Mouse (Mus musculus): ENCODE data around the gene C1qtnf9. TPM values are rescaled to one million over a fixed set of nuclear protein-coding genes. Genes with fewer than 3 reads are reported as not detected.

Gene C1qtnf9
- 0.27 and 0.34 TPM in 2 replicates for polyA plus RNA-seq (2012; rRNA removed)

DNA sequence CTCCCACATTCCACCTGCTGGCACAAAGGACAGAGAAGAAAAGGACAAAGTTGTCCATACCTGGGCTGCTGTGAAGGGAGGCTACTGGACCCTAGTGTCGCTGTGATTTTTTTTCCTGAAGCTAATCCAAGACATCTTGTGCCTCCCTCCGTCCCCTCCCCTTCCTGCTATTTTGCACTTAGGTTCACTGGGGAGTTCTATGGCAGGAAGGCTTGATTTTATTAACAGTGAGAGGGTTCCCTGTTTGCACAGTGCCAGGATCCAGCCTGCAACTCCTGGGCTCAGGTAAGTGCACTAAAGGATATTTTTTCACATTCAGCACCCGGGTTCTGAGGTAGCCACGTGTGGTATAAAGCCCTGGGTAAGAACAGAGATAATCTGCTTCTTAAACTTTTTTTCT, at the start of gene C1qtnf9:
Gene C1qtnf9 (plus strand): TSS at position 251 of the 400 bp plus-strand sequence.
- Histone ChIP-seq H3K27ac (ENCODE audit: insufficient read depth, low read length) (no peak within 1 kb of the TSS), H3K4me1 (ENCODE audit: control insufficient read depth, insufficient read depth, low read length) (peaks cover 4% of the 10 kb centered on the region; the same call in 1 of the 2 replicates), H3K4me3 (replicated peaks; ENCODE audit: insufficient read depth, low read depth, low read length) (no peak within 1 kb of the TSS), H3K27me3 (ENCODE audit: control insufficient read depth, insufficient read depth, low read length) (no peaks in the 10 kb centered on the region)
- TF ChIP-seq CTCF (IDR thresholded peaks at IDR 0.05; ENCODE audit: borderline replicate concordance, insufficient read depth, low read depth, low read length) (no peak), POLR2A (IDR thresholded peaks at IDR 0.05; ENCODE audit: borderline replicate concordance, insufficient read depth, low read length) (no peak)
- WGBS: 75% methylated on average over 4 of the region's 4 CpGs
- DNase-seq: no peak

DNA sequence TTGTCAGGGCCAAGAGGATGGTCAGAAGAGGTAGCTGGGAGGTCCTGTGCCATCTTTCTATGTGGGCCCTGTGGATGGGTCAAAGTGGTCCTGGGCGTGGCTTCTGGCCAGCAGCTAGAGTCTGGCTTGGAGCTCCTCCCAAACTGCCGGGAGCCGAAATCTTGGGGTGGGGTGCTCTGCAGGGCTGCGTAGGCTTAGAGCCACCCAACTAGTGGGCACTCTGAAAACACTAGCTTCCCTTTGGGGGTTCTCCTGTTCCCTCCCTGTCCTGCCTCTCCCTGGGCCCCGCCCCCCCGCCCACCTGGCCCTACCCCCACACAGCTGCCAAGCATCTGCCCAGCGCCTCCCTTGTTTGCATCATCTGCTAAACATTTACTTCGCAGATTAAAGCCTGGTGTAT, 46.6 kb upstream of the C1qtnf9 start:
- TF ChIP-seq CTCF (IDR thresholded peaks at IDR 0.05; ENCODE audit: borderline replicate concordance, insufficient read depth, low read depth, low read length) (no peak), POLR2A (IDR thresholded peaks at IDR 0.05; ENCODE audit: borderline replicate concordance, insufficient read depth, low read length) (no peak)
- no peaks in the 10 kb centered on the region for H3K27me3 ChIP-seq (ENCODE audit: control insufficient read depth, insufficient read depth, low read length)
- no peak for DNase-seq
- H3K4me1 ChIP-seq (ENCODE audit: control insufficient read depth, insufficient read depth, low read length): peaks cover 3% of the 10 kb centered on the region
- WGBS: 73% methylated on average over 8 of the region's 8 CpGs
- H3K4me3 ChIP-seq (replicated peaks; ENCODE audit: insufficient read depth, low read depth, low read length): no peak overlapping the region
- no peak overlapping the region for H3K27ac ChIP-seq (ENCODE audit: insufficient read depth, low read length)

DNA sequence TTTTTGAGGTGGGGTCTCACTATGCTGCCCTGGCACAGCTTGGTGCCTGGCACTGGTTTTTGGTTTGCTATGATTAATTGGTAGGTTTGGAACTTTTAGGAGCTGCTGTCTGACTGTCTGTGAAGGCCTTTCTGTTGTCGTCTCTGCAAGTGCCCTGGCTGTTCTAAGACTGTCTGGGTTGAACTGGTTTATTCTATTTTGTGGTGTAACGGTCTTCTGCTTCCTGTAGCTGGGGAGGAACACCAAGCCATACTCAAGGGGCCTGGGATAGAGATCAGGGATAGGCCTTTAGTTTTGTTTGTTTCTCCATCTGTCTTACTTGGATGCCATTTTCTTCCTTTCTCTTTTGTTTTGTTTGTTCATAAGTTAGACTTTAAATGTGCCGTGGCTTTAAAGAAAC, 46.0 kb upstream of the C1qtnf9 start:
- no peak for DNase-seq
- whole genome bisulfite sequencing: 79% methylated on average over 3 of the region's 3 CpGs
- Histone ChIP-seq H3K4me3 (replicated peaks; ENCODE audit: insufficient read depth, low read depth, low read length) (no peak overlapping the region), H3K27me3 (ENCODE audit: control insufficient read depth, insufficient read depth, low read length) (no peaks in the 10 kb centered on the region), H3K27ac (ENCODE audit: insufficient read depth, low read length) (no peak overlapping the region), H3K4me1 (ENCODE audit: control insufficient read depth, insufficient read depth, low read length) (peaks cover 7% of the 10 kb centered on the region)
- TF ChIP-seq POLR2A (IDR thresholded peaks at IDR 0.05; ENCODE audit: borderline replicate concordance, insufficient read depth, low read length) (no peak), CTCF (IDR thresholded peaks at IDR 0.05; ENCODE audit: borderline replicate concordance, insufficient read depth, low read depth, low read length) (no peak)

DNA sequence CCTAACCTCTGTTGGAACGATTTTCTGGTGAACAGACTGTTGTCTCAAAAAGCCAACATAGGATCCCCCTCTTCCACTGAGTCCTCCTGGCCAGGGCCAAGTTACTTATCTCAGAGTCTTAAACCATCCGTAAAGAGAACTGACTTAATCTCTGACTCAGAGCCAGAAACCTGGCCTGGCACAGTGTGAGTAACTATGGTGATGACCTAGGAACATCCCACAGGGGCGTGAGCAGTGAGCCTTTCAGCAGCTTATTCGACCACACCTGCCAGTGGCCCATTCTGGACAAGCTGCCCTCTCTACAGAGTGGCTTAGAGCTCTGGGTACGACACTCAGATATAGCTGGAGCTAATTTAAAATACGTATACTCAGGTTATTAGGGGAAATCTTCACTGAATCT, 41.8 kb upstream of the C1qtnf9 start:
- peak; percentile 25 to 52 for DNase-seq
- Histone ChIP-seq H3K27me3 (ENCODE audit: control insufficient read depth, insufficient read depth, low read length) (no peaks in the 10 kb centered on the region), H3K4me1 (ENCODE audit: control insufficient read depth, insufficient read depth, low read length) (peaks cover 7% of the 10 kb centered on the region), H3K4me3 (replicated peaks; ENCODE audit: insufficient read depth, low read depth, low read length) (no peak overlapping the region), H3K27ac (ENCODE audit: insufficient read depth, low read length) (no peak overlapping the region)
- 29% methylated on average over 6 of the region's 6 CpGs for WGBS
- TF ChIP-seq POLR2A (IDR thresholded peaks at IDR 0.05; ENCODE audit: borderline replicate concordance, insufficient read depth, low read length) (no peak), CTCF (IDR thresholded peaks at IDR 0.05; ENCODE audit: borderline replicate concordance, insufficient read depth, low read depth, low read length) (no peak)

DNA sequence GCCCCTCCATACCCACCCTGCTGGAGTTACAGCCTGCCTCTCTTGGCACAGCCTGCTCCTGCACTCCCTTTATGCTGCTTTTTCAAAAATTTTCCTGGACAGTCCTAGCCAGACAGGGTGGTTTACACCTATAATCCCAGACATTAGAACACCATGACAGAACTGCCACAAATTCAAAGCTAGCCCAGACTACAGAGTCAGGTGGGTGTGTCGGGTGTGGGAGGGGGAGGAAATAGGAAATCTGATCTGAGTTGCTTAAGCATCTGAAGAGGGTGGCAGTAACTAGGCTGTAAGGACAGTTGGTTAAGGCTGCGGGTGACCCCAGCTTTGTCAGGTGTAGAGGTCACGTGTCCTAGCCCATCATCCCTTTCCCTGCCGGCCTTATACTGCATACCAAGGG, 40.8 kb upstream of the C1qtnf9 start:
- DNase-seq: no peak
- no peaks in the 10 kb centered on the region for H3K27me3 ChIP-seq (ENCODE audit: control insufficient read depth, insufficient read depth, low read length)
- no peak overlapping the region for H3K27ac ChIP-seq (ENCODE audit: insufficient read depth, low read length)
- no peak overlapping the region for H3K4me3 ChIP-seq (replicated peaks; ENCODE audit: insufficient read depth, low read depth, low read length)
- WGBS: 90% methylated on average over 4 of the region's 4 CpGs
- peaks cover 7% of the 10 kb centered on the region for H3K4me1 ChIP-seq (ENCODE audit: control insufficient read depth, insufficient read depth, low read length)
- TF ChIP-seq POLR2A (IDR thresholded peaks at IDR 0.05; ENCODE audit: borderline replicate concordance, insufficient read depth, low read length) (no peak), CTCF (IDR thresholded peaks at IDR 0.05; ENCODE audit: borderline replicate concordance, insufficient read depth, low read depth, low read length) (no peak)

DNA sequence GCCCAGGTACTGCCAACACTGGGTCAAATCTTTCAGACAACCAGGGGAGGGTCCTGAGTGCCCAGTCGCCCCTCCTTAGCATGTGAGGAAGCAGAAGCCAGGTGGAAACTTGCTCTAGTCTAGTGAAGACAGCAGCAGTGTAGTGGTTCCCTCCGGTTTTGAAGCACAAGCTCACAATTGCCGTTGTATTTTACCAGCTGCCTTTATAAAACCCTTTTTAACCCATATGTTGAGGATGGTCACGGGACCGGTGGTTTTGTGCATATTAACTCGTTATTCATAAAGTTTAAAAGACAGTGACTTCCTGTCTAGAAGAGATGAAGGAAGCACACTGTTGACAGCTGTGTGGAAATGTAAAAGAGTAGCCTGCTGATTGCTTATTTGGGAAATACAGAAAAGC, 35.9 kb upstream of the C1qtnf9 start:
- no peak overlapping the region for H3K4me3 ChIP-seq (replicated peaks; ENCODE audit: insufficient read depth, low read depth, low read length)
- H3K27ac ChIP-seq (ENCODE audit: insufficient read depth, low read length): no peak overlapping the region
- WGBS: 71% methylated on average over 6 of the region's 6 CpGs
- H3K4me1 ChIP-seq (ENCODE audit: control insufficient read depth, insufficient read depth, low read length): peaks cover 9% of the 10 kb centered on the region
- TF ChIP-seq CTCF (IDR thresholded peaks at IDR 0.05; ENCODE audit: borderline replicate concordance, insufficient read depth, low read depth, low read length): no peak
- no peak for TF ChIP-seq POLR2A (IDR thresholded peaks at IDR 0.05; ENCODE audit: borderline replicate concordance, insufficient read depth, low read length)
- H3K27me3 ChIP-seq (ENCODE audit: control insufficient read depth, insufficient read depth, low read length): no peaks in the 10 kb centered on the region
- DNase-seq: no peak

DNA sequence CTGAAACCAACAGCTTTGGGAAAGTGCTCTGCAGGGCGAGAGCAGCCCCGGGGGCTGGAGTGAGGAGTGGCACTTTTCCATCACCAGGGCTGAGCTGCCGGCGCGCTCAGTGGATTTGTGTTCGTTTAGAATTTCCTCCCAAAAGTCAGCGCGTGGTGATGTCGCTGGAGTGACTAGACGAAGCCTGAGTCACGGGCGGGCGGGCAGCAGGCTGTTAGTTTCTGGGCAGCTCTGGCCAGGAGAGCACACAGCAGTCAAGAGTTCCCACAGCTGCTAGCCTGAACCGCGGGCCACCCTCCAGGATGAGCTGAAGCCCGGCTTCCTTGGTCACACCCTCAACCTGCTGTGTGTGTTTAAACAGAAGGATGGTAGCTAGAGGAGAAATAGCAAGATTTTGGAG, 35.1 kb upstream of the C1qtnf9 start:
- Histone ChIP-seq H3K27ac (ENCODE audit: insufficient read depth, low read length) (no peak overlapping the region), H3K4me1 (ENCODE audit: control insufficient read depth, insufficient read depth, low read length) (peaks cover 9% of the 10 kb centered on the region), H3K4me3 (replicated peaks; ENCODE audit: insufficient read depth, low read depth, low read length) (no peak overlapping the region), H3K27me3 (ENCODE audit: control insufficient read depth, insufficient read depth, low read length) (no peaks in the 10 kb centered on the region)
- no peak for TF ChIP-seq CTCF (IDR thresholded peaks at IDR 0.05; ENCODE audit: borderline replicate concordance, insufficient read depth, low read depth, low read length)
- no peak for TF ChIP-seq POLR2A (IDR thresholded peaks at IDR 0.05; ENCODE audit: borderline replicate concordance, insufficient read depth, low read length)
- 16% methylated on average over 16 of the region's 16 CpGs for WGBS
- peak in 1 of 2 experiments; percentile 20 for DNase-seq

DNA sequence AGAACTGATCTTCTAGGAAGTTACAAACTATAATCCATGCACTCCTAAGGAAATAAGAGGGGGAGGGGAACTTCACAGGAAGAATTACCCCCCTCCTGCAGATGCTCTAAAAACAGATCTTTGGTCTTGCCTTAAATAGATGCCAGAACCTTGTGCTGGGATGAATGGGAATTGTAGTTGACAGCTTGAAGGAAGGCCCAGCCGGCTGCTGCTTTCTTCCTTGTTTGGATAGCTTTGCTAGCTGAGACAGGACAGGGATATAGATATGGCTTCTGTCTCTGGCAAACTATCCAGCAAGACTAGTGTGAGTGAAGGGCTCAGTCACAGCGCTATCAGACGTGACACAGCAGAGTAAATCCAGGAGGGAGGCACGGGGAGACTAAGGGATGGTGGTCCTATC, 34.2 kb upstream of the C1qtnf9 start:
- 83% methylated on average over 4 of the region's 4 CpGs for WGBS

More for the DNA sequence above, 34.2 kb upstream of the C1qtnf9 start:
- peaks cover 9% of the 10 kb centered on the region for H3K4me1 ChIP-seq (ENCODE audit: control insufficient read depth, insufficient read depth, low read length)
- no peak overlapping the region for H3K4me3 ChIP-seq (replicated peaks; ENCODE audit: insufficient read depth, low read depth, low read length)
- no peak for TF ChIP-seq CTCF (IDR thresholded peaks at IDR 0.05; ENCODE audit: borderline replicate concordance, insufficient read depth, low read depth, low read length)
- TF ChIP-seq POLR2A (IDR thresholded peaks at IDR 0.05; ENCODE audit: borderline replicate concordance, insufficient read depth, low read length): no peak
- no peak overlapping the region for H3K27ac ChIP-seq (ENCODE audit: insufficient read depth, low read length)
- DNase-seq: no peak
- H3K27me3 ChIP-seq (ENCODE audit: control insufficient read depth, insufficient read depth, low read length): no peaks in the 10 kb centered on the region

All from cerebellum, adult 2 months (tissue).